Mouse (Mus musculus) adrenal gland, adult 18-20 months (tissue): Measurements from ENCODE around the gene Defb11. TPM values are rescaled to one million over a fixed set of nuclear protein-coding genes. Genes with fewer than 3 reads are reported as not detected.
"Not testable (repeated sequence)": the region's sequence is repeated elsewhere in the genome, so short reads cannot be mapped to it uniquely, and the experiment has no call there.

Experiments
- DNase-seq, 2 experiments: peaks; one replicate each; pipeline ENCODE4 v3.0.0; 2021 to 2022; ENCODE audit warnings: low spot score in 2 of 2
- long read RNA-seq, 2 experiments: library from polyadenylated mRNA; stranded (forward); transcript quantifications; one replicate each; pipeline ENCODE4 v2.0.0; 2021
- total RNA-seq, 2 experiments: library from RNA; stranded (reverse); gene quantifications; 1 replicate in 1 of 2; 2 replicates in 1 of 2; pipeline ENCODE4 v1.2.3; 2021

The Defb11 gene
- total RNA-seq = not detected
- long read RNA-seq, experiment 1 = 0 reads
- long read RNA-seq, experiment 2 = 0 reads

DNA sequence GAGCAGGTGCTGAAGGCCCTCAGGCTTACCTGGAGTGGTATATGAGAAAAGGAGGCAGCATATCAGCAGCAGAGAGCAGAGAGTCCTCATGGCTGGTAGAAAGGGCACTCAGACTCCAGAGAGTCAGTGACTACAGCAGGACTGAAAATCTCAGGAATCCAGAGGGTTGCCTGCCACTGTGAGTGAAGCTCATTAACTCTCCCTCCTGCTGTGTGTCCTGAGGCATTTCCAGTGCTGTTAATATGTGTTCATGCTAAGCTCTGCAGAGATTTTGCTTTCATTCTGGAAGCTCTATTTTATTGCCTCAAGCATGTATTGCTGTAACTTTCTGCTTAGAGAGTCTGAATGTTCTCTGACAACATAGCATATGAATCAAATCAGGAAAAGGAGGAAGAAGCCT, at the start of gene Defb11:
Gene Defb11 (minus strand): TSS at position 123 of the 400 bp plus-strand sequence.
- not testable (repeated sequence) for DNase-seq

GRCm38 (mm10) chr8:21955321-21955720, 49.1 kb upstream of the Defb11 start:
- peak; percentile 33 for DNase-seq

DNA sequence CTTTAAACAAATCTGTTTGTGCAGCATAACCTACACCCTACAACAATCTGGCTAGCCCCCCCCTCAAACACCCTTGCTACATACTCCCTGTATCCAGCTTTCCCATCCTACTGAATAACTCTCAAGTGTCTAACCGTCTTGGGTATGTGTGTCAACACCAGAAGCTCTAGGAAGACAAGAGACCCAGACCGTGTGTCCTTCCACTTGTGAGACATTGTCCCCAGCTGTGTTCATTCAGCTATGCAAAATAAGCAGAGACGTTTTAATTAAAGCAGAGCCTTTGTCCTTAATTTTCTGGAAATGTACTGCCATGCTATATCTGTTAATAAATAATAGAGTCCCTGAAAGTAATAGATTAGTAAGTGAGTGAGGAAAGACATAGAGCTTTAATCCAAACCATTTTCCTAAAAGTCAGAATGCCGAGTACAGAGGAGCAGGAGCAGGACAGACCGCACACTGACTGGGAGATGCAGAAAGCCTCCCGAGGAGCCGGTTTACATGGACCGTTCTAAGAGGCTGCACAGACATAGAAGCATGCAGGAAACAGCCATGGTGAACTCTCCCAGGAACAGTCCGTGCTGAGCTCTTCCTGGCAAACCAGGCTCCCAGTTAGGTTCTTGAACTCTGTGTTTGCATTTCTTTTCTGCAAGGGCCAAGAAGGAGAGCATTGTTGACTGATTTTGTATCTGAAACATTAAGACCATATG, 41.3 kb upstream of the Defb11 start:
- no peak for DNase-seq

DNA sequence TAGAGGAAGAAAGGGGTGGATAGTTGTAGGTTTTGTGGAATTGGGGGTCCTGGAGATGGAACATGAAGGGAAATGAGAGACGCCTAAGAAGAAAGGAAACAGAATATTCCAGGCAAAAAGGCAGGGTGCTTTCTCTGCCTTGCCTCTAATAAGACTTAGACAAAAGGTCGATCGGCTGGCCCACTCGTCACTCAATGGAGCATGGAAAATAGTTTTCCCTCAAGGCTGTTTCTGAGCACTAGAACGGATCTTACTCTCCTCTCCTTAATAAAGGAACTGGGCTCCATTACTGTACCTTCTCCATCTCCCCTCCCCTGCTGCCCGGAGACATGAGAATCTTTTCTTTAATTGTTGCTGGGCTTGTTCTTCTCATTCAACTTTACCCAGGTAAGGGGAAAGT, 40.2 kb upstream of the Defb11 start, which contains the start of gene Defb13:
Gene Defb13 (plus strand): TSS at position 301 of the 400 bp plus-strand sequence.
- DNase-seq = no peak

GRCm38 (mm10) chr8:21938052-21938451, 31.8 kb upstream of the Defb11 start, which contains the start of gene Defb35:
Gene Defb35, plus strand, starts transcription at chr8:21938352.
- not testable (repeated sequence) for DNase-seq

DNA sequence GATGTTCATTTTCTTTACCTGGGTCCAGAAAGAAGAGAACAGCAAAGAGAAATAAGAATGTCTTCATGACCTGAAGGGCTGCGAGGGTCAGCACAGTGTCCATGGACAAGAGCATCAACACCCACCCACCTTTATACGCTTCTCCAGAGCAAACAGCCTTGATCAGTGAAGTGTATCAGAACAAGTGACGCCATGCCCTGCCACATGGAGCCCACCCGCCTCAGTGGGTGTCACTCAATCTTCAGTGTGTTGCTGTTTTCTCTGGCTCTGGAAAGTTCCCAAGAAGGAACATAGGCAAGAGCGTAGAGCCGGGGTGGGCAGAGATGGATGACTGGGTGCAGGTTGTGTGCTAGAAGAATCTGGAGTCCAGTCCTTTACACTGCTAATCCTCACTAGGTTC, 26.4 kb upstream of the Defb11 start, which contains the start of gene Defb15:
Gene Defb15 (minus strand): TSS at position 101 of the 400 bp plus-strand sequence.
- no peak for DNase-seq

- not testable (repeated sequence) for DNase-seq
Observed at GRCm38 (mm10) chr8:21930754-21931153, 24.5 kb upstream of the Defb11 start.

- no peak for DNase-seq
Observed at GRCm38 (mm10) chr8:21915625-21916024, 9.4 kb upstream of the Defb11 start.

- DNase-seq = no peak
Observed at GRCm38 (mm10) chr8:21912554-21912953, 6.3 kb upstream of the Defb11 start.

DNA sequence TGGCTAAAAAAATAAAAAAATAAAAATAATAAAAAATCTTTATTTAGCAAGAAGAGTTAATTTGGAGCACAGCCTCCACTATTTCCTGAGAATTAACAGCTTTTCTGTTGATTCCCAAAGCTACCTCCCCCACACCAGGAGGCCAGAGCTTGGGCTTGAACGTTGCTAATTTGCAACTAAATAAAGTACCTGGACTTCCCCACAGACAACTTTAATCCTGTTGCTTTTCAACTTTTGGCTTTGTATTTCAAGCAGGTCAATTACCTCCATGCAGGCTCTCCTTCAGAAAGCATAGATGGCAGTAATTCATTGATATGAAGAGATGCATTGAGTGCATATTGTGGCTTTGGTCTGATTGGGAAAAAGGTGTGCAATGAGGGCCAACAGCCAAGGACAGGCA, 5.7 kb upstream of the Defb11 start:
- DNase-seq = no peak

DNA sequence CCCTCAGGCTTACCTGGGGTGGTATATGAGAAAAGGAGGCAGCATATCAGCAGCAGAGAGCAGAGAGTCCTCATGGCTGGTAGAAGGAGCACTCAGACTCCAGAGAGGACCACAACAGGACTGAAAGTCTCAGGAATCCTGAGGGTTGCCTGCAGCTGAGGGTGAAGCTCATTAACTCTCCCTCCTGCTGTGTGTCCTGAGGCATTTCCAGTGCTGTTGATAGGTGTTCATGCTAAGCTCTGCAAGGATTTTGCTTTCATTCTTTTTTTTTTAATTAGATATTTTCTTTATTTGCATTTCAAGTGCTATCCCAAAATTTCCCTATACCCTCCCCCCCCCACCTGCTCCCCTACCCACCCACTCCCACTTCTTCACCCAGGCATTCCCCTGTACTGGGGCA, 20.9 kb downstream of the Defb11 start, which contains the start of gene Defb9:
Gene Defb9 (minus strand): TSS at position 101 of the 400 bp plus-strand sequence.
- DNase-seq = not testable (repeated sequence)

GRCm38 (mm10) chr8:21858586-21858985, 47.6 kb downstream of the Defb11 start, which contains the start of gene Defb10:
Gene Defb10, plus strand, starts transcription at chr8:21858901.
- DNase-seq = not testable (repeated sequence)

Other genes with a start within 250 kb of the Defb11 start
- not detected for gene Defa34, start 240.6 kb downstream of the Defb11 start, total RNA-seq
- gene AY761184, start 202.8 kb downstream of the Defb11 start, total RNA-seq = not detected
- gene Defa24, start 171.9 kb downstream of the Defb11 start, total RNA-seq = not detected
- gene Defb50, start 82.9 kb downstream of the Defb11 start, total RNA-seq = not detected
- not detected for gene Defb2, start 66.5 kb downstream of the Defb11 start, total RNA-seq
- not detected for gene Defb10, start 47.5 kb downstream of the Defb11 start, total RNA-seq
- not detected for gene Defb9, start 21.0 kb downstream of the Defb11 start, total RNA-seq
- gene Defb15, start 26.3 kb upstream of the Defb11 start, total RNA-seq = not detected
- not detected for gene Defb35, start 31.9 kb upstream of the Defb11 start, total RNA-seq
- gene Defb13, start 40.4 kb upstream of the Defb11 start, total RNA-seq = not detected
- gene Fam90a1a, start 52.3 kb upstream of the Defb11 start, total RNA-seq = not detected
- not detected for gene Ccdc70, start 63.4 kb upstream of the Defb11 start, total RNA-seq
- gene Atp7b, start 153.9 kb upstream of the Defb11 start, total RNA-seq = 1 to 10 TPM in 1 of 2 experiments, under 1 TPM in 1; 0.83 to 1.2 TPM
- 10 to 100 TPM; 32.7 to 46.0 TPM for gene Alg11, start 154.3 kb upstream of the Defb11 start, total RNA-seq
- gene Nek5, start 218.6 kb upstream of the Defb11 start, total RNA-seq = 1 to 10 TPM; 4.0 to 6.5 TPM